Mouse (Mus musculus) urinary bladder, adult 2 months (tissue): ENCODE measurements around the gene Lactb. TPM values are rescaled to one million over a fixed set of nuclear protein-coding genes. Genes with fewer than 3 reads are reported as not detected.
"Not testable (repeated sequence)": the region's sequence is repeated elsewhere in the genome, so short reads cannot be mapped to it uniquely, and the experiment has no call there.

Experiments used
- DNase-seq: peaks from one replicate; pipeline ENCODE4 v3.0.0; 2022; ENCODE audit warnings: low spot score
- polyA plus RNA-seq: library from polyadenylated mRNA; depleted of rRNA; stranded (reverse); fragments of >200 nt; gene quantifications from 2 replicates; pipeline ENCODE4 v1.2.3, GENCODE M21; 2012

The Lactb gene
- polyA plus RNA-seq, 1 experiment, result 17.1 TPM

- no peak for DNase-seq
Measured at GRCm38 (mm10) chr9:66920488-66921279, 54.6 kb downstream of the Lactb start.

- no peak for DNase-seq
Measured at GRCm38 (mm10) chr9:66919981-66920380, 55.3 kb downstream of the Lactb start.

GRCm38 (mm10) chr9:66919382-66919971 is 55.8 kb downstream of the Lactb start, which contains the start of gene Rab8b:
TSS of gene Rab8b (minus strand) at chr9:66919687.
- DNase-seq, result peak; percentile 84

GRCm38 (mm10) chr9:66918672-66919330 is 56.5 kb downstream of the Lactb start:
- DNase-seq, result no peak

GRCm38 (mm10) chr9:66917892-66918255 is 57.4 kb downstream of the Lactb start:
- DNase-seq, result no peak

GRCm38 (mm10) chr9:66917216-66917891 is 57.9 kb downstream of the Lactb start:
- DNase-seq, result no peak

- DNase-seq, result no peak
Measured at GRCm38 (mm10) chr9:66915869-66916785, 59.2 kb downstream of the Lactb start.

- DNase-seq, result no peak
Measured at GRCm38 (mm10) chr9:66915401-66915800, 59.9 kb downstream of the Lactb start.

- DNase-seq, result no peak
Measured at GRCm38 (mm10) chr9:66914540-66914939, 60.7 kb downstream of the Lactb start.

GRCm38 (mm10) chr9:66913254-66913934 is 61.9 kb downstream of the Lactb start:
- DNase-seq, result not testable (repeated sequence)

- no peak for DNase-seq
Measured at GRCm38 (mm10) chr9:66912304-66912703, 63.0 kb downstream of the Lactb start.

GRCm38 (mm10) chr9:66910677-66911076 is 64.6 kb downstream of the Lactb start:
- no peak for DNase-seq

GRCm38 (mm10) chr9:66909922-66910321 is 65.4 kb downstream of the Lactb start:
- no peak for DNase-seq

GRCm38 (mm10) chr9:66907746-66908397 is 67.4 kb downstream of the Lactb start:
- no peak for DNase-seq

- no peak for DNase-seq
Measured at GRCm38 (mm10) chr9:66907126-66907525, 68.2 kb downstream of the Lactb start.

- no peak for DNase-seq
Measured at GRCm38 (mm10) chr9:66905990-66906389, 69.3 kb downstream of the Lactb start.
